Mouse (Mus musculus) cerebellum, adult 2 months (tissue): ENCODE measurements around the gene Map3k6. TPM values are rescaled to one million over a fixed set of nuclear protein-coding genes. Genes with fewer than 3 reads are reported as not detected.

Experiments
- DNase-seq, 2 experiments: peaks; one replicate each; pipeline ENCODE4 v3.0.0; 2021
- H3K27ac ChIP-seq: fragments of 200-500 bp; 2 replicates; pipeline ENCODE4 v1.5.1; 2012; ENCODE audit warnings: low read length, control low read depth, inconsistent platforms; ENCODE audit not compliant: insufficient read depth
- H3K27me3 ChIP-seq: fragments of 200-500 bp; 2 replicates; pipeline ENCODE4 v1.6.1; 2012; ENCODE audit warnings: inconsistent platforms, mild to moderate bottlenecking, low read length, moderate library complexity; ENCODE audit not compliant: control insufficient read depth, insufficient read depth
- H3K4me1 ChIP-seq: fragments of 200-500 bp; 2 replicates; pipeline ENCODE4 v1.6.1; 2011; ENCODE audit warnings: low read length; ENCODE audit not compliant: control insufficient read depth, insufficient read depth
- H3K4me3 ChIP-seq: fragments of 200-500 bp; replicated peaks from 2 replicates; pipeline ENCODE3; 2011; ENCODE audit warnings: mild to moderate bottlenecking, low read depth, low read length, control low read depth; ENCODE audit not compliant: insufficient read depth
- CTCF ChIP-seq: fragments of 200-500 bp; IDR thresholded peaks from 2 replicates; pipeline ENCODE4 v1.5.1; 2011; ENCODE audit warnings: low read depth, mild to moderate bottlenecking, control low read depth, low read length, moderate library complexity, borderline replicate concordance; ENCODE audit not compliant: insufficient read depth
- POLR2A ChIP-seq: fragments of 200-500 bp; IDR thresholded peaks from 2 replicates; pipeline ENCODE4 v1.6.1; 2011; ENCODE audit warnings: low read length, control low read depth, borderline replicate concordance; ENCODE audit not compliant: insufficient read depth
- WGBS: fragments of 180-500 bp; shearing (Covaris S2); methylation state at CpG from one replicate; pipeline ENCODE4 v1.1.7; 2018; 5-methylcytosine and 5-hydroxymethylcytosine counted together
- polyA plus RNA-seq: library from polyadenylated mRNA; depleted of rRNA; stranded (reverse); fragments of >200 nt; gene quantifications from 2 replicates; pipeline ENCODE4 v1.2.3, GENCODE M21; 2012; rRNA removed

The Map3k6 gene
- polyA plus RNA-seq = 4.0 and 4.7 TPM in 2 replicates

GRCm38 (mm10) chr4:133240490-133240921 lies at the start of gene Map3k6:
Map3k6 (plus strand) TSS chr4:133240818.
- H3K4me3 ChIP-seq = peak within 1 kb of the TSS; percentile 81
- no peaks in the 10 kb centered on the region for H3K27me3 ChIP-seq
- H3K27ac ChIP-seq = peak within 1 kb of the TSS; percentile 2; the same call in 1 of the 2 replicates
- H3K4me1 ChIP-seq = no peaks in the 10 kb centered on the region; the same call in 1 of the 2 replicates
- TF ChIP-seq CTCF (no peak), POLR2A (no peak)
- DNase-seq = peak in 1 of 2 experiments; percentile 27
- 42% methylated on average over 16 of the region's 16 CpGs for WGBS

GRCm38 (mm10) chr4:133194482-133194881 lies 46.1 kb upstream of the Map3k6 start:
- H3K27ac ChIP-seq = no peak overlapping the region
- no peaks in the 10 kb centered on the region for H3K27me3 ChIP-seq
- H3K4me1 ChIP-seq = peaks cover 18% of the 10 kb centered on the region
- no peak overlapping the region for H3K4me3 ChIP-seq
- no peak for DNase-seq
- WGBS = 85% methylated on average over 11 of the region's 11 CpGs
- no peak for TF ChIP-seq POLR2A
- no peak for TF ChIP-seq CTCF

GRCm38 (mm10) chr4:133195014-133195413 lies 45.6 kb upstream of the Map3k6 start:
- 77% methylated on average over 4 of the region's 4 CpGs for WGBS
- TF ChIP-seq CTCF (no peak), POLR2A (no peak)
- no peak for DNase-seq
- Histone ChIP-seq H3K4me3 (no peak overlapping the region), H3K27me3 (no peaks in the 10 kb centered on the region), H3K27ac (no peak overlapping the region), H3K4me1 (peaks cover 18% of the 10 kb centered on the region)

- TF ChIP-seq CTCF (no peak), POLR2A (no peak)
- peaks cover 28% of the 10 kb centered on the region for H3K4me1 ChIP-seq
- DNase-seq = no peak
- no peak overlapping the region for H3K4me3 ChIP-seq
- no peak overlapping the region for H3K27ac ChIP-seq
- no peaks in the 10 kb centered on the region for H3K27me3 ChIP-seq
- 94% methylated on average over 2 of the region's 2 CpGs for WGBS
Observed at GRCm38 (mm10) chr4:133196136-133196535, 44.5 kb upstream of the Map3k6 start.

GRCm38 (mm10) chr4:133196852-133197251 lies 43.8 kb upstream of the Map3k6 start:
- Histone ChIP-seq H3K4me1 (peaks cover 35% of the 10 kb centered on the region), H3K27ac (0 out of 2 replicates have a peak overlapping the region, but pooled peaks have one; percentile 34), H3K27me3 (no peaks in the 10 kb centered on the region), H3K4me3 (no peak overlapping the region)
- no peak for DNase-seq
- TF ChIP-seq POLR2A (no peak), CTCF (no peak)
- WGBS = 32% methylated on average over 7 of the region's 7 CpGs

GRCm38 (mm10) chr4:133197355-133197754 lies 43.3 kb upstream of the Map3k6 start:
- 0 out of 2 replicates have a peak overlapping the region, but pooled peaks have one; percentile 34 for H3K27ac ChIP-seq
- no peak for DNase-seq
- H3K4me1 ChIP-seq = peaks cover 36% of the 10 kb centered on the region
- H3K4me3 ChIP-seq = no peak overlapping the region
- H3K27me3 ChIP-seq = no peaks in the 10 kb centered on the region
- 8% methylated on average over 5 of the region's 5 CpGs for WGBS
- TF ChIP-seq POLR2A = no peak
- no peak for TF ChIP-seq CTCF

GRCm38 (mm10) chr4:133197801-133198286 lies 42.8 kb upstream of the Map3k6 start:
- no peaks in the 10 kb centered on the region for H3K27me3 ChIP-seq
- no peak overlapping the region for H3K27ac ChIP-seq
- 64% methylated on average over 13 of the region's 13 CpGs for WGBS
- DNase-seq = no peak
- peaks cover 36% of the 10 kb centered on the region for H3K4me1 ChIP-seq
- no peak overlapping the region for H3K4me3 ChIP-seq
- TF ChIP-seq POLR2A (no peak), CTCF (no peak)
